Mouse (Mus musculus) kidney, postnatal 4 days (tissue): ENCODE measurements around the gene Prr14l.
A peak's percentile ranks its signal among the peaks of the same experiment; 100 is the strongest.
"Not testable (repeated sequence)": the region's sequence is repeated elsewhere in the genome, so short reads cannot be mapped to it uniquely, and the experiment has no call there.

ENCODE experiments used
- DNase-seq, 2 experiments: peaks; one replicate each; pipeline ENCODE4 v3.0.0; 2021; ENCODE audit warnings: mixed read lengths in 2 of 2

Gene Prr14l

DNA sequence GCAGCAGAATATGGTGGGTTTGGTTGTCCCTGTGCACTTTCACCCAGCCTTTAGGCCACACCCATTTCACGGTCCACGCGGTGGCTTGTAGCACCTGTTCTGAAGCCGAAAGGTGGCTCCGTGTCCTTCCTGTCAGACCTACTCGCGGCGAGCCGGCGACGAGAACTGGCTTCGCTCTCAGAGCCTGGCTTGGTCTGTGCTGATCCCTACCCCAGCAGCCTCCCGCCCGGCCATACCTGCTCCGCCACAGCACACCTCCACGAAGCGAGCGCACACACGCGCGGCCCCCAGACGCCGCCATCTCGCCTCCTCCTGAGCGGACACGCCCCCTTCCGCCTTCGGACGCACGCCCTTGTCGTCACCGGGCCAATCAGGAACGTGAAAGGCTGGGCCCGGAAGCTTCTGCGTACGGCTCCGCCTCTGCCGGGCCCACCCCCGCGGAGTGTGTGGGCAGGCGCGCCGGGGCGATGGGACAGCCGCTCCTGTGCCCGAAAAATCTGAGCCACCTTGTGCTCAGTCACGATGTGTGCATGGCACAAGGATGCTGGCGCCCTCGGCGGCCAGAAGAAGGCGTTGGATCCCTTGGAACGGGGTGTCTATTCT, 68.6 kb downstream of the Prr14l start, which contains the start of gene Pisd:
TSS of gene Pisd (minus strand) at position 334 of the 603 bp plus-strand sequence.
- peak; percentile 96 to 97 for DNase-seq

DNA sequence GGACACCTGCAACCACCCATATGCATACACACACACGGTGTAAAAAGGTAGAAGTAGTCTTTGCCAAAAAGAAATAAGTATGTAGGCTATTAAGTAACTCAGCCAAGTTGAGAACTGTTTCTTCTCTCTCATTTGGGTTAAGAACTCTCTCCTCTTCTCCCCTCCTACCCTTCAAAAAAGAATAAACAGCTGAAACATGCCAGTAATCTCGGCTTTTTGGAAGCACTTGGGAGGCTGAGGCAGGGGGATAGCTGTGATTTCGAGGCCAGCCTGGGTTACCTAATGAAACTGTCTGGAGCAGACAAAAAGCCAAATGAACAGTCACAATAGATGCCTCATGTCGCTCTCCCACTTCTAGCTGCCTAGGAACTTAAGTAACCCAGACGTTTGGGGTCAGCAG, 69.3 kb downstream of the Prr14l start:
- DNase-seq, result no peak

GRCm38 (mm10) chr5:32781596-32781995, 72.5 kb downstream of the Prr14l start:
- no peak for DNase-seq

DNA sequence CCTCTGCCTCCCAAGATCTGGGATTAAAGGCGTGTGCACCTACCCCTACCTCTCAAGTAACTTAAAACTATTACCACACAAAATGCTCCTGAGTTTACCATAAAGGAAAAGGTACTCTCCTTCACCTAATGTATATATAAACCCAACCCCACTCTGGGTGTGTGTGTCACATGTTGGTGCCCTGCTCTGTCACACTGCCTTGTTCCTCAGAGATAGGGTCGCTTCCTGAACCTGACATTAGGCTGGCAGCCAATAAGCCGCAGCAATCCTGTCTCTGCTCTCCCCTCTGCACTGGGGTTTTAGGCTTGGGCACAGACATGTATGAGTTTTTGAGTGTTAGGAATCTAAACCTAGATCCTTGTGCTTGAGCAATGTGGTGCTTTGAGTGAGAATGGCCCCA, 75.9 kb downstream of the Prr14l start:
- no peak for DNase-seq

GRCm38 (mm10) chr5:32772361-32772760, 81.7 kb downstream of the Prr14l start:
- no peak for DNase-seq

DNA sequence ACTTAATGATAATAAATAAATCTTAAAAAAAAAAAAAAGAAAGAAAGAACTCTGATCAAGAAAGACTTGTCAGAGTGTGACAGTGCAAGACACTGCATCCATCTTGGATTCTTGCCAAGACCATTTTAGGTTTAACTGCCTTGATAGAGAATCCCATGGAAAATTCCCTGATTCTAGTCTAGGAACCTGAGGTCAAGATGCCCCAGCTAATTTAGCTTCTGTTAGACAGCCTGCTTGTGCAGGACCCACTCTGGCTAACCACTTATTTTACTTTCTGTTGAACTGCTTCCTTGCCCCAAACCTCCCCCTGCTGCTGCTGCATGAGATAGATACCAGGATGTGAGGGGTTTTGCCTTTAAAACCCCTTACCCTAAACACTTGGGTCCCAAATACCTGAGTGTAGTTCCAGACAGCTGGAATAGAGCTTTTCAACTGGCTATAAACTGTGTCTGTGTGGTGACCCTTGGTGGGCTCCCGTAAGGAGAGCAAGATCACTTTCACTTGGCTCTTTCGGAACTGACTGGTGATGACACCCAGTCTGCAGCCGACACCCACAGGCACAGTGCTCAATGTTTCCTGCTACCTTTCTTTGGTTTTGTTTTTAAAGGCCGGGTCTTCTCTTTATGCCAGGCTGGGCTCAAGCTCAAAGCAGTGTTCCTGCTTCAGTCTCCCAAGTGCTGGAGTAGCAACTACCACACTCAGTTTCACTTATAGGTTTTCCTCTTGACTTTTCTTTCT, 86.3 kb downstream of the Prr14l start:
- no peak for DNase-seq

DNA sequence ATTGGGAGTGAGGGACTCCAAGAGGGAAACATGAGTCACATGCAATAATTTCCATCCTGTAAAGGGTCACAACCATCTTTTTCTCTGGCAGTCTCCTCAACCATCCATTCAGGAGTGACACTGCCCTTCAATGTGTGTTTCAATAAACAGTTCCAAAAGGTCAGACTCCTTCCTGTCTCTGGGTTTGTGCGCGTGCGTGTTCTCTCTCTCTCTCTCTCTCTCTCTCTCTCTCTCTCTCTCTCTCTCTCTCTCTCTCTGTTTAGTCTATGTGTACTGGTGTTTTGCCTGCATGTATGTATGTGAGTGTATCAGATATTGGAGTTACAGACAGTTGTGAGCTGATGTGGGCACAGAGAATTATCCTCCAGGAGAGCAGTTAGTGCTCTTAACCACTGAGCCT, 87.1 kb downstream of the Prr14l start:
- DNase-seq, result no peak

DNA sequence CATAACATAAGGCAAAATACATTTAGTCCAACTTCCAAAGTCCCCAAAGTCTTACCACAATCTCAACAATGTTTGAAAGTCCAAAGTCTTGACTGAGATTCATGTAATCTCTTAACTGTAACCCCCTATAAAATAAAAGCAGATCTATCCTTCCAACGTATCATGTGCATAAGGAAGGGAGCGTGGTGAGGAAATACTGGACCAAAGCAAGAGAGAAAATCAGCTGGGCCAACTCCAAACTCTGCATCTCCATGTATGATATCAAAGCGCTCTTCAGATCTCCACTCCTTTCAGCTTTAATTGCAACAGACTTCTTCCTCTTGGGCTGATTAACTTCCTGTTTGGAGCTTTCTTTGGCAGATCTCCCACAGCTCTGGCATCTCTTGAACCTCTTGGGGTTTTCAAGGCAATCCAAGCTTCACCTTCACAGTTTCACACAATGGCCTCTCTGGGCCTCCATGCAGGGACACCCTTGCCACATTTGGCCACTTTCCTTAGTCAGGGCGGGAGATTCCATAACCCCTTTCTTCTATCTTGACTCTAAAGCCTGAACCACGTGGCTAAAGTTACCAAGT, 92.4 kb downstream of the Prr14l start:
- no peak for DNase-seq

DNA sequence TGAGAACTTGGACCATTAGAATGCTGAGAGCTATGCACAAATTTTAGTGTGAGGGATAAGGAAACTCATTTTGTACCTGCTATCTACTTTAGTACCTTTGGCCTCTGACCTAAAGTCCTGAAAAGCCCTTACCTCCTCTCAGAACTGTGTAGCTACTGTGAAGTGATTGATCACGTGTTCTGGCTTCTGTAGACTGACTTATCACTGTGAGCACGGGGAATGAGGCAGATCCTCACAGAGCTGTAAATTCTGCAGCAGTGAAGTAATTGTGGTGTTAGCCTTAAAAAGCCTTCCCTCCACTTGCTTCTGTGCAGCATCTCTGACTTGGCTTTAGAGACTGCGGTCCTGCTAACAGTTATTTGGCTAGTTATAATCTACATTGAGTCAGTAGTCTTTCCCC, 93.3 kb downstream of the Prr14l start:
- DNase-seq, result no peak

- DNase-seq, result not testable (repeated sequence)
These were observed 93.7 kb downstream of the Prr14l start for GRCm38 (mm10) chr5:32760352-32760751.

DNA sequence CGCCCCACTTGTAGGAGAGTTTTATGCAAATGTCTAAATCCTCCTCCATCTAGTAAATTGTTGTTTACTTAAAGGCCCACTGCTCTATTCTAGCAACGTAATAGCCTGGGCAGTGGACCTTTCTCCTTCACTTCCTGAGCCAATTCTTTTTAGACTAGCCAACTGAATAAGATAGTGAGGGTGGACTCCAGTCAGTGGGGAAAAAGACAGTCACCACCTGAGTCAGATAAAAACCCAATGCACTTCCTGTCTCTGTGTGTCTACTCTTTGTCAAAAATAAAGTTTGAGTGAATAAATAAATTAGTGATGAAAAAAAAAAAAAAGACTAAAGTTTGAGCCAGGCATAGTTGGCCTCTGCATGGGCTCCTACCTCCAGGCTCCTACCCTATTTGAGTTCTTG, 94.4 kb downstream of the Prr14l start:
- no peak for DNase-seq

GRCm38 (mm10) chr5:32756141-32756540, 97.9 kb downstream of the Prr14l start:
- no peak for DNase-seq

- no peak for DNase-seq
These were observed 102.3 kb downstream of the Prr14l start for GRCm38 (mm10) chr5:32751736-32752135.

- DNase-seq, result no peak
These were observed 105.1 kb downstream of the Prr14l start for GRCm38 (mm10) chr5:32748936-32749335.

DNA sequence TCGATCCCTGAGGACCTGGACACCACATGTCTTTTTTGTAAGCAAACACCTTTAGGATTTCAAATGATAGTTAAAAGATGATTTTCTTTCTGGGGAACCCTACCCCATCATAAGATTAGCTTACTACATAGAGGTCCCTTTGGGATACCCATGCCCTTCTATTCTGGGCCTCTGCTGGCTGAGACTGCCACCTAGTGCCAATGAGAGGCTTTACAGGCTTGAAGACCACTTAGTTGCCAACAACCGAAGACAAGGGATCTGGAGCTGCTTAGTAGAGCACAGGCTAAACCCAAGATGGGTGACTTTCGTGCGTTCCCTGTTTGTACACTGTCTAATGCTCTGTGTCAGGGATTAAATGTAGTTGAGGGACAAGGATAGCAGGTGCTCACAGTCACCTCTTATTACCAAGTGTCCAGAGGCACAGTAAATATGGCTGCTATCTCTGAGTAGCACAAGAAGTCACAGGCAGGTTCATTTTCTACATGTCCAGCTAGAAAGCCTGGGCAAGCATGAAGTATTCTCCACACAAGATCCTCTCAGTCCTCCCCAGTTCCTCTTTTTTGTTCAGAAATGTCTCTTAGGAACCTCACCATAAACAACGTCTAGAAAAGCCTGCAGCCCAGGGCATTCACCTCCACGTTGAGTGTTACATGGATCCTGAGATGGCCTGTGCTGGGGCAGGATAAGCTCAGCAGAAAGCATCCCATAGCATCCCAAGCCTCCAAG, 106.2 kb downstream of the Prr14l start:
- DNase-seq, result peak; percentile 59 to 72

DNA sequence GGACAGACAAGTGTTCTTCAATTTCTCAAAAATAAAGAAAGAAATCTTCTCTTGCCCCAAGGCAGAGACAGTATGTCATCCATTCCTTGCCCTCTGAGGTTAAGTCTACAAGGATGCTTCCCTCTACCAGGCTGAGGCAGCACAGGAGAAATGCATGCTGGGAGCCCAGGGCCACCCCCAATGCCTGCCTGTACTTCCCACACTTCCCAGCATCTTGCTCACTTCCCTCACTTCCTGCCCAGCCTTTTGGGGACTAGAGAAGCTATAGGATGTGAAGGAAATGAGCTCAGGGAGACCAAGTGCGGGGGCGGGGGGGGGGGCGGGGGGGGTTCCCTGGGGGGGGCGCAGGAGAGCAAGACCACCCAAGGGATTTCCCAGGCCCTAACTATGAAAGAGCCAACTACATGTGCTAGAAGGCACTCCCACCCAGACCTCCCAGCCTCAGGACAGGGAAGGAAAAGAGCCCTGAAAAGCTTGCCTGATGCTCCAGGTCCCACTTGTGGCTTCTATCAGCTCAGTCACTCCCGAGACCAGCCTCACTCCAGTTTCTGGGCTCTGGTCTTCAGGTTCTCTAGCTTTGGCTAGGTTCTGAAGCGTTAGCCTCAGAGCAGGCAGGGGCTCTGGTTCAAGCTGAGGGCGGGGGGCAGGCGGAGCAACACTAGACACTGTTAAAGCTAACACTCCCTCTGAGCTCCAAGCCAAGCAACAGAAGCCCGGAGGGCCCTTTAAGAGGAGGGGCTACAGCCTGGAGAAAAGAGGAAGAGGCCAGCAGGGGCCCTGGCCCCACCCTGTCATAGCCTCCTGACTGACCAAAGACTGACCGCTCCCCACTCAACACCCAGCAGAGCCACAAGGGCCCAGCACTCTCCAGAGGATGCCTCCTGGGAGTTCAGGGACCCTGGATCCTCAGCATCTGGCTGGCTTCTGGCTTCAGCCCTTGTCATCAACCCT, 108.1 kb downstream of the Prr14l start:
- DNase-seq, result peak; percentile 81 to 88

- DNase-seq, result peak; percentile 35 to 43
These were observed 111.9 kb downstream of the Prr14l start for GRCm38 (mm10) chr5:32742149-32742548.

DNA sequence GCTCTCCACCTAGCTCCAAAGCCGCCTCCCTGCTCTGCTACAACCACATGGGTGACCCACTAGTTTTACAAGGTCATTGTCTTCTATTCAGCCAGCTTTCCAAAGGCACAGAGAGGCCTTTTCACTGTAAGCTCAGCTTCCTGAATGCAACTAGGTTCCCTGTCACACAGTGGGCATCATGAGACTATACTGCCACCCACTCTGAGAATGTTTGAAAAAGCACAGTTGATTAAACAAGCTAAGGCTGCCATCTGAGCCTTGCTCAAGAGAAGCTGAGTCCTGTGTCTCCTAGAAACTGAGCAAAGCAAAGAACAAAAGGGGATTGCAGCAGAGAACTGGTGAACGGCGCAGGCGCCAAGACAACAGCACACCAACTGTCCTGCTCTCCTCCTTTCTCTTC, 112.7 kb downstream of the Prr14l start:
- not testable (repeated sequence) for DNase-seq

DNA sequence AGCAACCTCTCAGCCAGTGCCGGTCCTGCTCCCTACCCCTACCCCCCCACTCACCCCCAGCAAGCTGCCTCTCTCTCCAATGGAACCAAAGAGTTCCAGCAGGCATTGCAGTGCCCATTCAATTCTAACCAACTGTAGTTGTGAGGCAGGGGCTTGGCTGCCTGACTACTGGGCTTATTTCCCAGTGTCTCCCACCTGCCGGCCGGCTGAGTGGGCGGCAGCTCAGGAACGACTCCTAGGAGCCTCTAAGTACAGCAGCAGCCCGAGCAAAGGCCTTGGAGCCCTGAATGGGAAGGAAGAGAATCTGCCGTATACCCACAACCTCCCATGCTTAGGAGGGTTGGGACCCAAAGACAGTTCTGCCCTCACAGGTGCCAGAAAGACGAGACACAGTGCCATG, 113.2 kb downstream of the Prr14l start:
- DNase-seq, result not testable (repeated sequence)

GRCm38 (mm10) chr5:32740138-32740537, 113.9 kb downstream of the Prr14l start:
- no peak for DNase-seq
